Mouse (Mus musculus) heart, embryonic 14.5 days (tissue): ENCODE measurements around the gene Pts. TPM values are rescaled to one million over a fixed set of nuclear protein-coding genes. Genes with fewer than 3 reads are reported as not detected.

Experiments
- ATAC-seq: fragments of 200-750 bp; cut with Nextera tagmentation; 2 replicates; pipeline ENCODE4 v1.8.0; 2017; ENCODE audit warnings: low read depth, moderate TSS enrichment; ENCODE audit not compliant: insufficient number of reproducible peaks, insufficient read depth, low FRiP score
- H3K27ac ChIP-seq, 2 experiments: fragments of 200-500 bp in 1 of 2; fragments of 300-500 bp in 1 of 2; sonication (generic) in 1 of 2; replicated peaks in 1 of 2; 2 replicates each; pipeline ENCODE4 v1.5.1; 2012 to 2014; ENCODE audit warnings: low read depth in 2 of 2, low read length in 2 of 2, control low read depth in 1 of 2, mild to moderate bottlenecking in 1 of 2, mixed read lengths in 1 of 2; ENCODE audit not compliant: control insufficient read depth in 1 of 2, insufficient read depth in 1 of 2
- H3K27me3 ChIP-seq: fragments of 300-500 bp; sonication (generic); 2 replicates; pipeline ENCODE4 v1.6.1; 2014; ENCODE audit warnings: mild to moderate bottlenecking, low read length, control low read depth; ENCODE audit not compliant: control insufficient read depth, insufficient read depth
- H3K36me3 ChIP-seq: fragments of 300-500 bp; sonication (generic); 2 replicates; pipeline ENCODE4 v1.6.1; 2014; ENCODE audit warnings: mild to moderate bottlenecking, control low read depth, low read length, mixed read lengths; ENCODE audit not compliant: control insufficient read depth, insufficient read depth
- H3K4me1 ChIP-seq, 2 experiments: fragments of 200-500 bp in 1 of 2; fragments of 300-500 bp in 1 of 2; sonication (generic) in 1 of 2; 2 replicates each; pipeline ENCODE4 v1.6.1; 2012 to 2014; ENCODE audit warnings: low read length in 2 of 2, control low read depth in 1 of 2, mixed read lengths in 1 of 2; ENCODE audit not compliant: control insufficient read depth in 2 of 2, insufficient read depth in 2 of 2
- H3K4me2 ChIP-seq: fragments of 300-500 bp; sonication (generic); 2 replicates; pipeline ENCODE4 v1.6.1; 2014; ENCODE audit warnings: mild to moderate bottlenecking, low read length
- H3K4me3 ChIP-seq, 2 experiments: fragments of 200-500 bp in 1 of 2; fragments of 300-500 bp in 1 of 2; sonication (generic) in 1 of 2; 2 replicates each; pipeline ENCODE4 v1.5.1; 2012 to 2014; ENCODE audit warnings: low read length in 2 of 2, mild to moderate bottlenecking in 2 of 2, control low read depth in 1 of 2, low read depth in 1 of 2, moderate library complexity in 1 of 2; ENCODE audit not compliant: control insufficient read depth in 1 of 2, insufficient read depth in 1 of 2
- H3K9ac ChIP-seq: fragments of 300-500 bp; sonication (generic); 2 replicates; pipeline ENCODE4 v1.6.1; 2014; ENCODE audit warnings: mild to moderate bottlenecking, low read length
- H3K9me3 ChIP-seq: fragments of 300-500 bp; sonication (generic); 2 replicates; pipeline ENCODE4 v1.6.1; 2016; ENCODE audit warnings: low read length, control low read depth; ENCODE audit not compliant: control insufficient read depth
- WGBS: fragments of 180-500 bp; shearing (Covaris S2); extraction: QIAGEN DNeasy Blood & Tissue Kit; methylation state at CpG from one replicate; pipeline ENCODE4 v1.1.7; 2014; 5-methylcytosine and 5-hydroxymethylcytosine counted together
- polyA plus RNA-seq: library from polyadenylated mRNA; unstranded; fragments of >200 nt; fragmentation: Nextera tagmentation; extraction: Ambion mirVana; gene quantifications from 2 replicates; pipeline ENCODE4 v1.2.1, GENCODE M21; 2014

Pts gene
- polyA plus RNA-seq, 1 experiment from 2014 or later: 98.4 TPM

GRCm38 (mm10) chr9:50527860-50528259, 664 bp downstream of the Pts start:
- H3K27me3 ChIP-seq: no peaks in the 10 kb centered on the region
- WGBS: 35% methylated on average over 7 of the region's 7 CpGs
- ATAC-seq: no peak
- H3K36me3 ChIP-seq: peaks cover 12% of the 10 kb centered on the region
- H3K9me3 ChIP-seq: no peaks in the 10 kb centered on the region
- H3K27ac ChIP-seq: no peak overlapping the region
- H3K4me2 ChIP-seq: peak overlapping the region; percentile 77
- peaks cover 2 to 6% of the 10 kb centered on the region in 2 experiments; a peak in 2 of 4 replicates for H3K4me1 ChIP-seq
- H3K9ac ChIP-seq: peak overlapping the region; percentile 85
- H3K4me3 ChIP-seq: peak overlapping the region; percentile 77 to 94

GRCm38 (mm10) chr9:50525585-50525984, 2.9 kb downstream of the Pts start:
- H3K9ac ChIP-seq: no peak overlapping the region
- peaks cover 2 to 6% of the 10 kb centered on the region in 2 experiments; a peak in 2 of 4 replicates for H3K4me1 ChIP-seq
- H3K36me3 ChIP-seq: peaks cover 25% of the 10 kb centered on the region
- ATAC-seq: no peak
- H3K4me2 ChIP-seq: no peak overlapping the region
- 87% methylated on average over 5 of the region's 5 CpGs for WGBS
- H3K4me3 ChIP-seq: no peak overlapping the region
- H3K27ac ChIP-seq: no peak overlapping the region
- H3K9me3 ChIP-seq: no peaks in the 10 kb centered on the region
- H3K27me3 ChIP-seq: no peaks in the 10 kb centered on the region

- H3K9ac ChIP-seq: no peak overlapping the region
- H3K9me3 ChIP-seq: no peaks in the 10 kb centered on the region
- H3K4me2 ChIP-seq: no peak overlapping the region
- H3K36me3 ChIP-seq: peaks cover 26% of the 10 kb centered on the region
- H3K27me3 ChIP-seq: no peaks in the 10 kb centered on the region
- no peak for ATAC-seq
- WGBS: 91% methylated on average over 5 of the region's 5 CpGs
- peaks cover 2 to 6% of the 10 kb centered on the region in 2 experiments; a peak in 2 of 4 replicates for H3K4me1 ChIP-seq
- H3K27ac ChIP-seq: no peak overlapping the region
- no peak overlapping the region for H3K4me3 ChIP-seq
Observed at GRCm38 (mm10) chr9:50524936-50525335, 3.6 kb downstream of the Pts start.

- Histone ChIP-seq H3K4me3 (no peak overlapping the region), H3K9me3 (no peaks in the 10 kb centered on the region), H3K27ac (no peak overlapping the region), H3K4me1 (peaks cover 1 to 2% of the 10 kb centered on the region in 2 experiments; a peak in 1 of 4 replicates), H3K27me3 (no peaks in the 10 kb centered on the region), H3K9ac (no peak overlapping the region), H3K36me3 (peaks cover 26% of the 10 kb centered on the region), H3K4me2 (no peak overlapping the region)
- ATAC-seq: no peak
- WGBS: 80% methylated on average over 5 of the region's 5 CpGs
Observed at GRCm38 (mm10) chr9:50522574-50522973, 6.0 kb downstream of the Pts start.

DNA sequence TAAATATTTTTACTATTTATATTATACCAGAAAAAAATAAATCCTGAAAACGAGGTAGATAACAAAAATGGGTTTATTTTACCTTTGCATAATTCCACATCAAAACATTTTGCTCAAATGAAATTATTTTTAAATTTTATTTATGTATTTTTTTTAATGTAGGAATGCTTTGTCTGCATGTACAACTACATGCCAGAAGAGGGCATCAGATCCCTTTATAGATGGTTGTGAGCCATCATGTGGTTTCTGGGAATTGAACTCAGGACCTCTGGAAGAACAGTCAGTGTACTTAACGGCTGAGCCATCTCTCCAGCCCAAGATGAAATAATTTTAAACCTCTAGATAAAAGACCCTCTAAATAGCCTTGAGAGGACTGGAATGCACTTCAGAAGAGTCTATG, 7.0 kb downstream of the Pts start:
- no peak for ATAC-seq
- H3K27ac ChIP-seq: no peak overlapping the region
- H3K4me2 ChIP-seq: no peak overlapping the region
- H3K9ac ChIP-seq: no peak overlapping the region
- no peaks in the 10 kb centered on the region for H3K4me1 ChIP-seq
- H3K27me3 ChIP-seq: no peaks in the 10 kb centered on the region
- peaks cover 26% of the 10 kb centered on the region for H3K36me3 ChIP-seq
- H3K4me3 ChIP-seq: no peak overlapping the region
- H3K9me3 ChIP-seq: no peaks in the 10 kb centered on the region
- WGBS: 36% methylated on average over 2 of the region's 2 CpGs

GRCm38 (mm10) chr9:50520748-50521147, 7.8 kb downstream of the Pts start:
- Histone ChIP-seq H3K27me3 (no peaks in the 10 kb centered on the region), H3K27ac (no peak overlapping the region), H3K36me3 (peaks cover 26% of the 10 kb centered on the region), H3K4me2 (no peak overlapping the region), H3K9me3 (no peaks in the 10 kb centered on the region), H3K4me3 (no peak overlapping the region), H3K9ac (no peak overlapping the region), H3K4me1 (no peaks in the 10 kb centered on the region)
- 66% methylated on average over 6 of the region's 6 CpGs for WGBS
- no peak for ATAC-seq

GRCm38 (mm10) chr9:50518781-50519180, 9.7 kb downstream of the Pts start:
- Histone ChIP-seq H3K4me3 (no peak overlapping the region), H3K9me3 (no peaks in the 10 kb centered on the region), H3K9ac (no peak overlapping the region), H3K4me2 (no peak overlapping the region), H3K36me3 (peaks cover 14% of the 10 kb centered on the region; the same call in 1 of the 2 replicates), H3K27ac (no peak overlapping the region), H3K4me1 (no peaks in the 10 kb centered on the region), H3K27me3 (no peaks in the 10 kb centered on the region)
- WGBS: 11% methylated on average over 2 of the region's 2 CpGs
- no peak for ATAC-seq

GRCm38 (mm10) chr9:50515462-50515861, 13.1 kb downstream of the Pts start:
- WGBS: 56% methylated on average over 5 of the region's 5 CpGs
- Histone ChIP-seq H3K4me1 (no peaks in the 10 kb centered on the region), H3K9me3 (no peaks in the 10 kb centered on the region), H3K4me2 (no peak overlapping the region), H3K36me3 (no peaks in the 10 kb centered on the region), H3K27me3 (no peaks in the 10 kb centered on the region), H3K9ac (no peak overlapping the region), H3K4me3 (no peak overlapping the region), H3K27ac (no peak overlapping the region)
- no peak for ATAC-seq
